Mouse (Mus musculus) gonadal fat pad, adult 2 months (tissue): ENCODE data around the gene Tm4sf1. TPM values are rescaled to one million over a fixed set of nuclear protein-coding genes. Genes with fewer than 3 reads are reported as not detected.

Source experiments
- DNase-seq: peaks from one replicate; pipeline ENCODE4 v3.0.0-alpha.2; 2012; ENCODE audit warnings: low read depth
- polyA plus RNA-seq: library from polyadenylated mRNA; depleted of rRNA; stranded (reverse); fragments of >200 nt; gene quantifications from 2 replicates; pipeline ENCODE4 v1.2.3, GENCODE M21; 2012; rRNA removed

Gene Tm4sf1
- polyA plus RNA-seq, 1 experiment = 95.2 TPM

GRCm38 (mm10) chr3:57287854-57288720, 13.7 kb downstream of the Tm4sf1 start:
- DNase-seq = no peak

GRCm38 (mm10) chr3:57287438-57287837, 14.3 kb downstream of the Tm4sf1 start:
- no peak for DNase-seq

- no peak for DNase-seq
These were observed 23.6 kb downstream of the Tm4sf1 start for GRCm38 (mm10) chr3:57278225-57278624.

- no peak for DNase-seq
These were observed 24.3 kb downstream of the Tm4sf1 start for GRCm38 (mm10) chr3:57277453-57277852.

- DNase-seq = no peak
These were observed 25.0 kb downstream of the Tm4sf1 start for GRCm38 (mm10) chr3:57276821-57277220.

GRCm38 (mm10) chr3:57268994-57269393, 32.8 kb downstream of the Tm4sf1 start:
- DNase-seq = no peak

- DNase-seq = no peak
These were observed 34.1 kb downstream of the Tm4sf1 start for GRCm38 (mm10) chr3:57267559-57268173.

- DNase-seq = no peak
These were observed 48.7 kb downstream of the Tm4sf1 start for GRCm38 (mm10) chr3:57253041-57253440.

GRCm38 (mm10) chr3:57252551-57252950, 49.2 kb downstream of the Tm4sf1 start:
- no peak for DNase-seq

GRCm38 (mm10) chr3:57245242-57245641, 56.5 kb downstream of the Tm4sf1 start:
- DNase-seq = no peak

Other genes with a start within 250 kb of the Tm4sf1 start
- 6.4 and 13.8 TPM in 2 replicates for gene Tm4sf4, start 123.3 kb upstream of the Tm4sf1 start, polyA plus RNA-seq